Mouse (Mus musculus) effector memory CD4-positive, alpha-beta T cell, adult 7 months (primary cell): ENCODE data around the gene Cabs1. TPM values are rescaled to one million over a fixed set of nuclear protein-coding genes. Genes with fewer than 3 reads are reported as not detected.

Experiments used
- polyA plus RNA-seq: library from polyadenylated mRNA; unstranded; fragments of 100-300 nt; shearing (Covaris generic); gene quantifications from one replicate; pipeline ENCODE4 v1.2.1, GENCODE M21; 2017

Cabs1 gene
- polyA plus RNA-seq: not detected

DNA sequence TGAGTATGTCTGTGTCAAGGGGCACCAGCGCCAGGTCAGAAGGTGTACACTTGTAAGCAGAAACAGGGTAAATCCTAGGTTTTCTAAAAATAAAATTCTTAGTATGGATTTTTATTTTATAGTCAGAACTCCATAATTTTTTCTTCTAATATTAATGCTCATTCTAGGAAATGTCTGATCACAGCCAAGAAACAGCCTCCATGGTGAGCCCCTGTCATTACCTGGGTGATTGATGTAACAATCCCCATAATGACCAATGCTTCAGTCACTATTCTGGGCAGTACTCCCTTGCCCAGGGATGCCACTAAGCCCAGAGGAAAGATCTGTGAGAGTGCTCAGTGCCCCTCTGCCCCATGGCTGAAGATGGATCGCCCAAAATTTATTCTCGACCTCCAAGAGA is at the start of gene Cabs1:
Gene Cabs1 (plus strand): TSS at position 301 of the 400 bp plus-strand sequence.

GRCm38 (mm10) chr5:87969201-87969600 is 10.0 kb upstream of the Cabs1 start, which contains the start of the genes 2310003L06Rik and Gm28434:
Gene 2310003L06Rik, plus strand, starts transcription at chr5:87969459.
Gene Gm28434, plus strand, starts transcription at chr5:87969517.

GRCm38 (mm10) chr5:88002249-88002648 is 23.0 kb downstream of the Cabs1 start, which contains the start of gene Smr3a:
Gene Smr3a, plus strand, starts transcription at chr5:88002549.

Other genes starting within 250 kb of the Cabs1 start
- gene Csn1s2a, start 204.9 kb upstream of the Cabs1 start, polyA plus RNA-seq: not detected
- not detected for gene Csn1s2b, start 171.4 kb upstream of the Cabs1 start, polyA plus RNA-seq
- not detected for gene Prr27, start 153.8 kb upstream of the Cabs1 start, polyA plus RNA-seq
- gene Odam, start 94.4 kb upstream of the Cabs1 start, polyA plus RNA-seq: not detected
- gene Csn3, start 53.9 kb upstream of the Cabs1 start, polyA plus RNA-seq: not detected
- gene 2310003L06Rik, start 10.0 kb upstream of the Cabs1 start, polyA plus RNA-seq: not detected
- gene Gm28434, start 9.9 kb upstream of the Cabs1 start, polyA plus RNA-seq: not detected
- not detected for gene Smr3a, start 23.1 kb downstream of the Cabs1 start, polyA plus RNA-seq
- gene Smr2, start 107.1 kb downstream of the Cabs1 start, polyA plus RNA-seq: not detected
- not detected for gene Gm11116, start 132.1 kb downstream of the Cabs1 start, polyA plus RNA-seq
- not detected for gene Gm11115, start 174.7 kb downstream of the Cabs1 start, polyA plus RNA-seq